Mouse (Mus musculus) liver, embryonic 14.5 days (tissue): ENCODE results near the gene Mfsd2b. TPM values are rescaled to one million over a fixed set of nuclear protein-coding genes. Genes with fewer than 3 reads are reported as not detected.

Source experiments
- ATAC-seq: fragments of 200-750 bp; cut with Nextera tagmentation; 2 replicates; pipeline ENCODE4 v1.8.0; 2017; ENCODE audit warnings: moderate number of reproducible peaks, mild to moderate bottlenecking, moderate library complexity; ENCODE audit not compliant: insufficient read depth
- DNase-seq, 3 experiments: peaks; one replicate each; pipeline ENCODE4 v3.0.0-alpha.2; 2012 to 2013; ENCODE audit warnings: low read depth in 3 of 3, low spot score in 3 of 3
- H3K27ac ChIP-seq: fragments of 300-500 bp; sonication (generic); 2 replicates; pipeline ENCODE4 v1.5.1; 2014; ENCODE audit warnings: moderate library complexity, mild to moderate bottlenecking, control low read depth, inconsistent platforms
- H3K27me3 ChIP-seq: fragments of 300-500 bp; sonication (generic); 2 replicates; pipeline ENCODE4 v1.6.1; 2014; ENCODE audit warnings: mild to moderate bottlenecking, low read length, moderate library complexity; ENCODE audit not compliant: control insufficient read depth, insufficient read depth
- H3K36me3 ChIP-seq: fragments of 300-500 bp; sonication (generic); replicated peaks from 2 replicates; pipeline ENCODE4 v1.6.1; 2014; ENCODE audit warnings: low read depth; ENCODE audit not compliant: control insufficient read depth, insufficient read depth
- H3K4me1 ChIP-seq, 2 experiments: fragments of 200-500 bp in 1 of 2; fragments of 300-500 bp in 1 of 2; sonication (generic) in 1 of 2; replicated peaks; 2 replicates each; pipeline ENCODE4 v1.6.1; 2012 to 2014; ENCODE audit warnings: antibody characterized with exemption in 1 of 2, inconsistent platforms in 1 of 2, low read length in 1 of 2; ENCODE audit not compliant: control insufficient read depth in 2 of 2, insufficient read depth in 2 of 2
- H3K4me2 ChIP-seq: fragments of 300-500 bp; sonication (generic); 2 replicates; pipeline ENCODE4 v1.6.1; 2014; ENCODE audit warnings: low read depth, mild to moderate bottlenecking, control low read depth, moderate library complexity
- H3K4me3 ChIP-seq, 2 experiments: fragments of 200-500 bp in 1 of 2; fragments of 300-500 bp in 1 of 2; sonication (generic) in 1 of 2; 2 replicates each; pipeline ENCODE4 v1.5.1; 2012 to 2014; ENCODE audit warnings: low read depth in 2 of 2, low read length in 2 of 2, mild to moderate bottlenecking in 2 of 2, control low read depth in 1 of 2, inconsistent platforms in 1 of 2, moderate library complexity in 1 of 2; ENCODE audit not compliant: insufficient read depth in 1 of 2
- H3K9ac ChIP-seq: fragments of 300-500 bp; sonication (generic); replicated peaks from 2 replicates; pipeline ENCODE4 v1.6.1; 2014; ENCODE audit warnings: mild to moderate bottlenecking, control low read depth, moderate library complexity
- H3K9me3 ChIP-seq: fragments of 300-500 bp; sonication (generic); 2 replicates; pipeline ENCODE4 v1.6.1; 2016; ENCODE audit warnings: low read length, mixed read lengths; ENCODE audit not compliant: control insufficient read depth
- CTCF ChIP-seq: IDR thresholded peaks from 2 replicates; pipeline ENCODE4 v1.5.1; 2016; ENCODE audit warnings: antibody characterized with exemption, low read depth, control low read depth
- EP300 ChIP-seq: IDR thresholded peaks from 2 replicates; pipeline ENCODE4 v1.6.1; 2016; ENCODE audit warnings: antibody characterized with exemption, low read depth
- WGBS: fragments of 180-500 bp; shearing (Covaris S2); extraction: QIAGEN DNeasy Blood & Tissue Kit; methylation state at CpG from one replicate; pipeline ENCODE4 v1.1.7; 2014; ENCODE audit not compliant: insufficient replicate concordance; 5-methylcytosine and 5-hydroxymethylcytosine counted together
- polyA plus RNA-seq, 2 experiments: library from polyadenylated mRNA; depleted of rRNA in 1 of 2; stranded (reverse) in 1 of 2; unstranded in 1 of 2; fragments of >200 nt; fragmentation: Nextera tagmentation in 1 of 2; extraction: Ambion mirVana in 1 of 2; gene quantifications; 2 replicates each; pipeline versions ENCODE4 v1.2.1 to v1.2.3; 2012 to 2014

Mfsd2b gene
- polyA plus RNA-seq, 2 experiments = 45.9 to 54.6 TPM

- ATAC-seq = no peak
- H3K27ac ChIP-seq = no peak overlapping the region
- WGBS = 76% methylated on average over 8 of the region's 8 CpGs
- H3K9ac ChIP-seq = no peak overlapping the region
- H3K27me3 ChIP-seq = peaks cover 7% of the 10 kb centered on the region
- no peak for DNase-seq
- no peaks in the 10 kb centered on the region for H3K9me3 ChIP-seq
- H3K4me1 ChIP-seq = peaks cover 9 to 20% of the 10 kb centered on the region in 2 experiments
- no peak overlapping the region; a peak in 1 of 4 replicates for H3K4me3 ChIP-seq
- TF ChIP-seq CTCF (no peak), EP300 (no peak)
- peak overlapping the region; percentile 99 for H3K4me2 ChIP-seq
- no peaks in the 10 kb centered on the region for H3K36me3 ChIP-seq
These were observed 31.7 kb downstream of the Mfsd2b start for GRCm38 (mm10) chr12:4842456-4842855.

DNA sequence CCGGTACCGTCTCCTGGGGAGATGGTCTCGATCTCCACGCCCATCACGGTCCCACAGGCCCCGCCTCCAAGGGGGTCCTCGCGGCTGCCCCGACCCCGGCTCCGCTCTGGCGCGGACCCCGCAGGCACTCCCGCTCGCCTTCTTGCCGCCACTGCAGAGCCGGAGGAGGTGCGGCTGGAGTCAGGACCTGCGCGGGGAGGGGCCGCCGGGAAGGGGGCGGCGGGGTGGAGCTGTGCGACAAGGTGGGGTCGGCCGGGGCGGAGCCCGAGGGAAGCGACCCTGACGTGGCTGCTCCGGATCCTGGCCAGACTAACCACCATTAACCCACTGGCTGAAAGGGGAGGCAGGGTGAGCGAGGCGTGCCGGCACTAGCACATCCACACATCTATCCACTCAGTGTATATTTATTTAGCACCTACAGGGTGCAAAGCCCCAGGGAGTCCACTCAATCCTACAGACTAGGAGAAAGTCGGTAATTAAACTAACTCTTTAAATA is 32.7 kb downstream of the Mfsd2b start, which contains the start of gene Fkbp1b:
TSS of gene Fkbp1b (minus strand) at position 200 of the 496 bp plus-strand sequence.
- peak within 1 kb of the TSS; percentile 68 for H3K9ac ChIP-seq
- DNase-seq (peak; percentile 24 to 36 (median 27)), ATAC-seq (peak; percentile 39)
- H3K27me3 ChIP-seq = peaks cover 7% of the 10 kb centered on the region
- no peak within 1 kb of the TSS for H3K27ac ChIP-seq
- H3K36me3 ChIP-seq = no peaks in the 10 kb centered on the region
- peak within 1 kb of the TSS; percentile 99 for H3K4me2 ChIP-seq
- no peaks in the 10 kb centered on the region for H3K9me3 ChIP-seq
- WGBS = 1% methylated on average over 37 of the region's 37 CpGs
- TF ChIP-seq CTCF = no peak
- TF ChIP-seq EP300 = no peak
- H3K4me1 ChIP-seq = peaks cover 9 to 22% of the 10 kb centered on the region in 2 experiments
- H3K4me3 ChIP-seq = peak within 1 kb of the TSS; percentile 51 to 80

GRCm38 (mm10) chr12:4840741-4841140 is 33.4 kb downstream of the Mfsd2b start:
- DNase-seq = no peak
- TF ChIP-seq CTCF (no peak), EP300 (no peak)
- Histone ChIP-seq H3K9ac (peak overlapping the region; percentile 68), H3K27ac (no peak overlapping the region), H3K27me3 (peaks cover 7% of the 10 kb centered on the region), H3K36me3 (no peaks in the 10 kb centered on the region), H3K4me1 (peaks cover 9 to 22% of the 10 kb centered on the region in 2 experiments), H3K9me3 (no peaks in the 10 kb centered on the region), H3K4me3 (peak overlapping the region; percentile 51 to 80), H3K4me2 (peak overlapping the region; percentile 99)
- ATAC-seq = no peak
- 1% methylated on average over 11 of the region's 11 CpGs for WGBS

DNA sequence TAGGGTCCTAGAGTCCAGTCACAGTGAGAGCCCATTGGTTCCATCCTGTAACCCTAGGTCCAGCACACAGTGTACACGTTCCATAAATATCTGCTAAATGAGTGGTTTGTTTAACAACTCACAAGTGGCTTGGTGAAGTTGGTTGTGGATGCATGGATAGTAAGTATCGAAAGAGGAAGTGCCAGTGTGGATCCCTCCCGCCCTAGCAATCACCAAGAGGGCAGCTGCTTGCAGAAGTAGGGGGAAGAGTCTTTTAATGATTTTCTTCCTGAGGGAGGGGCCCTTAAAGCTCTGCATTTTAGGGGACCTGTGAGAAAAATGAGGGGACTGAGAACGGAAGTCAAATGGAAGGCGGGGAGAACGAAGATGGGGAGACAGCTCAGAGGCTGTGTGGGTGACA is 34.1 kb downstream of the Mfsd2b start:
- DNase-seq = no peak
- Histone ChIP-seq H3K27me3 (peaks cover 7% of the 10 kb centered on the region), H3K9ac (no peak overlapping the region), H3K4me3 (peak overlapping the region in 1 of 2 experiments; percentile 34; a peak in 2 of 4 replicates), H3K9me3 (no peaks in the 10 kb centered on the region), H3K4me2 (peak overlapping the region; percentile 99), H3K27ac (no peak overlapping the region), H3K36me3 (no peaks in the 10 kb centered on the region), H3K4me1 (peaks cover 9 to 22% of the 10 kb centered on the region in 2 experiments)
- WGBS = 11% methylated on average over 6 of the region's 6 CpGs
- no peak for TF ChIP-seq CTCF
- no peak for TF ChIP-seq EP300
- ATAC-seq = no peak

DNA sequence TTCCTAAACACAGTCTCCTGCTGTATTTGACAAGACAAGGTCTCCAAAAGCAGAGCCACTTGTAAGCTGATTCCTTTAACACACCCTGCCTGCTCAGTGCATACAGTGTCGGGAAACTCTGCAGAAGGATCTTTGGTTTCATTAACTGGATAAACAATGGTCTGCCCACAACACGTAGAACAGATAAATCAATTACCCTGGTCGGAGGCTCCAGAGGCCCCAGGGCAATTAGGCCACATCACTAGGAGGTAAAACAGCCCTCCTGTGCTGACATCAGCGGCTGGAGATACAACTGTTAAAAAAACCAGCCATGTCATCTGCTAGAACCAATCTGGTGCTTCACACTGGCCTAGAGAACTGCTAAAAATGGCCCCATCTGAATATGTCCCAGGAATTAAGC is 37.2 kb downstream of the Mfsd2b start:
- Histone ChIP-seq H3K27ac (no peak overlapping the region), H3K4me2 (no peak overlapping the region), H3K9ac (no peak overlapping the region), H3K4me1 (peaks cover 7 to 14% of the 10 kb centered on the region in 2 experiments), H3K27me3 (peaks cover 5% of the 10 kb centered on the region; the same call in 1 of the 2 replicates), H3K36me3 (no peaks in the 10 kb centered on the region), H3K9me3 (no peaks in the 10 kb centered on the region), H3K4me3 (no peak overlapping the region)
- no peak for TF ChIP-seq EP300
- no peak for TF ChIP-seq CTCF
- DNase-seq (no peak), ATAC-seq (no peak)
- 54% methylated on average over 4 of the region's 4 CpGs for whole genome bisulfite sequencing
